Mouse (Mus musculus): ENCODE measurements around the gene Slc25a39.

DNA sequence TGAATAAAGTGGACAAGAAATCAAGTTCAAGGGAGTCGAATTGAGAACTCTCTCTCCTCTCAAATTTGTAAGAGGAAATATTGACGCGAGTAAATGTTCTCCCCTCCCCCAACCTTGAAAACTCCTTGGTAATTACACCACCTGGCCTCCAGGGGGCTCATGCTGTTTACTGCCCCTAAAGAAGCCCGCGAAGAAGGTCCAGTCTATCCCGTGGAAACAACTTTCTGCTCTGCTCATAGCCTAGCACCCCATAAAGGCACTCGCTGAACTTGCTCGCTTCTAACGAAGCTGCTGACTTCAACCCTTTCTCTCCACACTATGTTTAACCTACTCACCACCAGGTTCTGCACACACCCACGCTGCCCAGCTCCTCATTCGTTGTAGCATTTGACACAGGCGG, 30.6 kb downstream of the Slc25a39 start:
- TF ChIP-seq POLR2A (IDR thresholded peaks at IDR 0.05; ENCODE audit: insufficient read depth, low read depth, low read length) (no peak), CTCF (IDR thresholded peaks at IDR 0.05; ENCODE audit: insufficient read depth, low read depth, low read length) (no peak)

All from olfactory bulb, adult 2 months (tissue).